Mouse (Mus musculus): Measurements from ENCODE around the gene Glrx5.

Glrx5 gene

DNA sequence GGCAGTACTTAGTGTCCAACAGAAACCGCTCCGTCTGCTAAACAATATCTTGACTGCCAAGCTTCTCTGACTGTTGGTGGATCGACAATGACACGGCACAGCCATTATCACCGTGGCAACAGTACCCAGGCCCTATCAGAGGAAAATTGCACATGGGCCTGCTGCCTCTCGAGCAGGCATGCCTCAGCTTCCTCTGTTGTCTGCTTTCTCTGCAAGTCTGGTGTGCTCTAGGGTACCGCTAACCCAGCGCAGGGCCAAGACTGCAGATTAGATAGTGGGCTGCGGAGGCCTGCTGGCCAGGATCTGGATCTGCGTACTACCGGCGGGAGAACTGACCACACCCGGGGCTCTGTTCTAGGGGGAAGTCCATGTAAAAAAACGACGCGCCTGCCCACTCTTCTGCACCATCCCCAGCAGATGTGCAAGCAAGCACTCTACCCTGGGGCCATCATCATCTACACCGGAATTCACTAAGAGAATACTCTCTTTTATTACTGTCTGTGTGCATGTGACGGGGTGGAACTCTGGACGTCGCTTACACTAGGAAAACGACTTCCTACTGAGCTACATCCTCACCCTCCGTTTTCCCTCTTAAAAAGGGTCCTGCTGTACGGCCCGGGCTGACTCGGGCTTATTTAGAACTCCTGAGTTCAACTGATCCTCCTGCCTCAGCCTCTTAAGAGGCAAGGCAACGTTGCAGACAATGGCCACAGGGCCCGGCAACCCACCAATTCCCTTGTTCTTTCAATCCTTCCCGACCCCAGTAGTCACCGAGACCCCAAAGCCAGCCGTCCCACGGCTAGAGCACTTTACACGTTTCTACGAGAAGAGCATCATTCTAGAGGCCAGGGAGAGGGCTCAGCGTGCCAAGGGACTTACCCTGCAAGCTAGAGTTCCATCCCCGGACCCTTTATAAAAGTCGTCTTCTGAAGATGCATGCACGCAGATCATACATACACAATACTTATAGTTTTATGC lies 1.1 kb upstream of the Glrx5 start:
- no peak for DNase-seq (ENCODE audit: low read depth)

DNA sequence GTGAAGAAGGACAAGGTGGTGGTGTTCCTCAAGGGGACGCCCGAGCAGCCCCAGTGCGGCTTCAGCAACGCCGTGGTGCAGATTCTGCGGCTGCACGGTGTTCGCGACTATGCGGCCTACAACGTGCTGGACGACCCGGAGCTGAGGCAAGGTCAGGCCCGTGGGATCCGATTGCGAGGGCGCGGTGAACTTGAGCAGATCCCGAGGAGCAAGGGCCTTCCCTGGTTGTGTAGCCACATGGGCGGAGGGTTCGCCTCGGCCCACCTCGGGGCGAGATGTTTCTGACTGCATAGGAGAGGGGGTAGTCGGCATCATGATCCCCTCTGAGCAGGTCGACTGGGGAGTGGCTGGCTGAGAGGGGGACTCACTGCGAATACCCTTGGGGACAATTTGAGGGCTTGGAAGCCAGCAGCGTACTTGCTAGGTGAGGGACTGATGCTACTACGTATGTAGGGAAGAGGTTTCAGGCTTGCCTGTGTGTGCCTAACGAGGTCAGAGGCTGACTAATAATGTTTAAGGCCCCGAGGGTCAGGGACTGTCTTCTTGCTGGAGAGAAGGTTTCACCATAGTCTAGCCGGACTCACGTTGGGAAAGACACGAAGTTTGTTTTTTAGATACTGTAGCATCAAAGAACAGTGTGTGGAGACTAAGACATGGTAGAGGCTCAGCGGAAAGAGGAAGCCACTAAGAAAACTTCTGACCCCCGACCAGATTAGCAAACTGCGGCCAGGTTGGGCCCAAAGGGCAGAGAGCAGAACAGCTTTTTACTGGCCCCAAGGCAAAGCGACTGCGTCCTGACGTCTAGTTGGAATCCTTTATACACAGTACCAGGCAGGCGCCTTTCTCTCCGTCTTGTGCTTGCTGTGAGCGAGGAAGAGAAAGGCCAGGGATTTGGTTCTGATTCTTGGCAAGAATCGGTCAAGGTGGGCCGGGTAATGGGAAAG lies 616 bp downstream of the Glrx5 start:
- no peak for DNase-seq (ENCODE audit: low read depth)

DNA sequence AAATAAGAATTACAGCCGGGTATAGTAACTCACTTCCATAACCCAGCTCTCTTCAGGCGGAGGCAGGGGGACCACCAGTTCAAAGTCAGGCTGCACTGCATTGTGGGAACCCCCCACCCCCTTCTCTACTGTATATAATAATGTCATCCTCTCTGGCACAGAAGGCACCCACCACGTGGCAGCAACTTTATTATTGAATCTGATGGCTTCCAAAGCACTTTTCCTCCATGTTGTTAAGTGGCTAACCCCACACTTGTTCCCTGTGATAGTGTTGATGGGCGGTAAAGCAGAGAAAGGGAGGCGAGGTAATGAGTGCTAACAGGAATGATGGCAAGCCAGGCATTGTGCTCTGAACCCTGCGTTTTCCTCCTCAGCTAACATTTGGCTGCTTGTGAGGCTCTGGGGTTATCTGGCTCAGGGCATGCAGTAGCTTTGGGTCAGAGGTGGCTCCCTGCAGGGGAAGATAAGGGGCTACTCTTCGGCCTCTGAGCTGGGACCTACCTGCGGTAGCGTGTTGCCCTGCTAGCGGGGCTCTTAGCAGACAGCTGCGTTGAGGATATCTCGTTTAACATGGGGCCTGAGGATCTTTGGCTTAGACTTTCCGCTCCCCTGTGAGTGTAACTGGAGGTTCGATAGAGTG lies 1.8 kb downstream of the Glrx5 start:
- DNase-seq (ENCODE audit: low read depth): no peak

DNA sequence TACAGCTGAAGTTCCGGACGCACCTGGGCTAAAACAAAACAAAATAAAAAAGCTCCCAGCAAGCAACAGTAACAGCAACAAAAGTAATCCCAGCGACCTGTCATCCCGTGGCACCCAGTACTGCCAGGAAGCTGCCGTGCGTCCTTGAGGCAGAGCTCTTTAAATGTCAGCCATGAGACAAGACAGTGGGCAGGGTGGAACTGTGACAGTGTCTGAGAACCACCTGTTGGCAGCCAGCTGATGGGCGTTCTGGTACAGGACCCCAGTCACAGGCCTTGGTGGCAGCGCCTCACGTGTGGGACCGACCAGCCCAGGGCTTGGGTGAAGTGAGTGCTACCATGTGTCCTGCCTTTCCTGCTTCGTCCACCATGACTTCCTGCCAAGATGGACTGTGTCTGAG lies 5.7 kb downstream of the Glrx5 start:
- no peak for DNase-seq (ENCODE audit: low read depth)

DNA sequence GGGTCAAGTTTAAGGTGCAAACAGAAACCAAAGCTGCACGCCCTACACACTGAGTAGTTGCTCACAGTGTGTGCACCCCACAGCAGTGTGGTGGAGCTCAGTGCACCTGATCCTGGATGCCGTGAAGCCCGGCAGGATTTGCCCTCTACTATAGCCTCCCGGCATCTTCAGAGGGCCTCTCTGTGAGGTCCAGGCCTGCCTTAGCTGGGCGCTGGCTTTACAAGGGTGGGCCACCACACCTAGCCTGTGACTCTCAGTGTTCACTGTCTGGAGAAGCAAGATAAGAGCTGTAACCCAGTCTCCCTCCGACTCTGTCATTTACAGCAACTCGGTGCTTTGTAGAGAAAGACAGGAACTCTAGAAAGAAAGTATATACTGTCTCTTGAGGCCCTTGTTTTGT lies 6.4 kb downstream of the Glrx5 start:
- no peak for DNase-seq (ENCODE audit: low read depth)

DNA sequence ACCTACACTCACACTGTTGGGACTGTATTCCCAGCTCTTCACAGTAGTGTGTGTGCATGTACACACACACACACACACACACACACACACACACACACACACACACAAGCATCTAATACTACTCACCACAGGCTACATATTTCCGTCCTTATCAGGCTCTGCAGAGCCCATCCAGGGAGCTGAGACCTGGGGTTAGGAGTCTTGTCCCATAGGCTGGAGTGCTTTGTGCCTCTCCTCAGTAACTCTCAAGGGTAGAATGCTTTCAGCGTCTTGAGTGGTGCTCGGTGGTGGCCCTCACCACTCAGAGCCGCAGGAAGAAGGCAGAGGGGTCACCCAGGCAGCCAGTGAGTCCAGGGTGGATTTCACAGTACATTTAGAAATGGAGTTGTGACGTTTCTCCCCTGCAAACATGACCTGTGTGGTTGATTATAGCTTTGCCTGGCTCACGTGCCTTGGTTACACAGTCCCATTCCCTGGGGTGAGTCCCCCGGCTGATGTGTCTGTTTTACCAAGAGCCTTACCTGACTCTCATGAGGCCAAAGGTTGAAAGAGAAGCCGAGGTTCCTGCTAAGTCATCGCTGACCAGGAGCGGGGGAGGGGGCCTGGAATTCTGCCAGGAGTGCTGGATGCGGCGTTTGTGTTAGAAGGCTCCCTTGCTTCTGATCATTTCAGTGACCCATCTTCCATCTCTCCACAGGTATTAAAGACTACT lies 7.2 kb downstream of the Glrx5 start:
- DNase-seq (ENCODE audit: low read depth): no peak

DNA sequence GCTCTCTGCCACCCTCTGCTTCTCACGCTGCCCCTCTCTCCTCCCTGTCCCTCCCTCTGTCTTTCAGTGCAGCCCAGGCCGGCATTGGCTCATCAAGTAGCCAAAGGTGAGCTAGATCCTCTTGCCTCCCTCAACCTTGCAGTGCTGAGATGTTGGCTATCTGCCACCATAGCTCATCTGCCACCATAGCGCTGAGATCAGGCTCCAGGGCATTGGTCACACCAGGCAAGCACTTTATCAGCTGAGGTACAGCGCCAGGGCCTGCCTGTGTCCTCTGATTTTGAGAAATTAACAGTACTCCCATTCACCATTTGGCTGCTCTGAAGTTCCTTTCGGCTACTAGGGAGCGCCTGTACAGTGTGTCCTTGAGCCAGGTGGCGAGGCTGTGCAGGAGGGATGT lies 8.5 kb downstream of the Glrx5 start:
- no peak for DNase-seq (ENCODE audit: low read depth)

DNA sequence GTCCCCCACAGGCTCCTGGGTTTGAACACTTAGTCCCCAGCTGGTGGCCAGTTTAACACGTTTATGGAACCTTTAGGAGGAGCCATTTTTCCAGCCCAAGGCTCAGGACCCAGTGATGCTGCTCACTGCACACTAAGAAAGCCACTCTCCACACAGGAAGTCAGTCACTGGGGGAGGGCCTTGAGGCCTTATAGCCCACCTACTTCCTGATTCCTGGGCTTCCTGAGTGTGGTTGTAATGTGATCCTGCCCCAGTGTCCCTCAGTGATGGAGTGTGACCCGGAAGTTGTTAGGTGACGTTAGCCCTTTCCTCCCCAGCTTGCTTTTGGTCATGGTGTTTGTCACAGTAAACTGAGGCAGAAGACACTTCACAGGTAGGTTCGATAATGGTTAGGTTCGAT lies 10.6 kb downstream of the Glrx5 start:
- DNase-seq (ENCODE audit: low read depth): no peak

DNA sequence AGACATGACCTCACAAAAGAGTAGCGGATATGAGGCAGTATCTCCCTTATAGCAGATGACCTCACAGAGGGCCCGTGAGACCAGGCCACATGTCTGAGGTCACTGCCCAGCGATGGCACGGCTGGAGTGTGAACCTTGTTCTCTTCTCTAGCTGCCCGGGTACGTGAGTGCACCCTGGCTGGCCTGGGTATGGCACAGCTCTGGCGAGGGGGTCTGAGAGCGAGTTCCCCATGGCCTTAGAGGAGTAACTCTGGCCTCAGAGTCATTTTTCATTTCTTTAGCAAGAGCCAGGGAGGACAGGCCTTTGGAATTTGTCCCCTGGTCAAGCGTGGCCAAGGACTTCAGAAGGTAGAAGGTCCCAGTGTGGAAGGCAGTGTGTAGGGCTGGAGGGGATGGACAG lies 12.3 kb downstream of the Glrx5 start:
- DNase-seq (ENCODE audit: low read depth): no peak

DNA sequence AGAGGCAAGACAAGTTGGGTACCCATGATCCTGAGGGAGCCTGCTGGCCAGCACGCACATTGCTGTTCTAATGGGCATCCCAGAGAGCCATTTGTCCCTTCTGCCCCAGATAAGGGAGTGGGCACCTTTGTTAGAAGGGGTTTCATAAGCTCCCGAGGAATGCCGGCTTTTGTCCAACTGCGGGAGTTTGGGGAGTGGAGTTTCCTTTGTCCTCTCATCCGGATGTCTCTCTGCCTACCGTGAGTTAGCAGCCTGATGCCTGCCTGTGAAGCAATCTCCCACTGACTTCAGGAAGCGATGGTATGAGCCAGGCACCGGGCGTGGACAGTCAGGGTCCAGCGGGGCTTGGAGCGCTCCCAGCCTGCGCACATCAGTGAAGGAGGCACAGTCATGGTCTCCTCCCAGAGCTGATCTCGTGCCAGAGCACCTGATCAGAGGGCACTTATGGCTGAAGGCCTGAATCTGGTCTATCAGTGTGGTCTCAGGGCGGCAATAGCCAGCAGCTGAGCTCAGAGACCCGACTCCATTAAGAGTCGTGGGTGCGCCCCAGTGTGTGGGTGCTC lies 15.9 kb downstream of the Glrx5 start:
- no peak for DNase-seq (ENCODE audit: low read depth)

DNA sequence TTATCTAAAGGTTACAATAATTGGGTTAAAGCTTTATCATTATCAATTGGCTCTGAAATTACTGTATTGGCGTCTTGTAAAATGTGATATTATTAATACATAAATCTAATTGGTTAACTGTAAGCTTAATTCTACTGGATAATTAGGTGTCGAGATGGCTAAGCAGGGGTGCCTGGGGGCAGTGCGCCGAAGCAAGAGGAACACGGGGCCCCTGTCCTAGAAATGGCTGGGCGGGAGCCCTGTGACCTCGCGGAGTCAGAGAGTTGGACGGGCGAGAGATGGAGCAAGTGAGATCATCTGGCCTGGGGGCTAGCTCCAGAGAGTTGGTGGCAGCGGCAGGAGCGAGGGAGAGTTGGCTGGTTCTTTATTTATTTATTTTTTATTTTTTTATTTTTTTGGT lies 17.3 kb downstream of the Glrx5 start:
- DNase-seq (ENCODE audit: low read depth): no peak

DNA sequence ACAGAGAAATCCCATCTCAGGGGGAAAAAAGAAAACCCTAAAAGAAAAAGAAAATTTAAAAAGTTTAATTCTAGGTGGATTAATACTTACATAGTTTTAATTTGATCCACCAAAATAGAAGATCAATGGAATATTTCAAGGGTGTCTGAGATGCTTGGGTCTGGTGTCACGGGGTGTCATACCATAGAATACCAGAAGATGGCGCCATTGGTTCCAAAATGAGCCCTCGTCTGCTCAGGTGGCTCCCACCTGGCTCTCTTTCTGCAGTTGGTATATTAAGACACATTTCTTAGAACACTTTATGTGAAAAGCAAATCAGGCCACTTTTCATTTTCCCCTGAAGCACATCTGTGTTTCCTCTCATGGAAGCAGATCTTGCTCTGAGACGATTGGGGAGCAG lies 18.4 kb downstream of the Glrx5 start:
- no peak for DNase-seq (ENCODE audit: low read depth)

DNA sequence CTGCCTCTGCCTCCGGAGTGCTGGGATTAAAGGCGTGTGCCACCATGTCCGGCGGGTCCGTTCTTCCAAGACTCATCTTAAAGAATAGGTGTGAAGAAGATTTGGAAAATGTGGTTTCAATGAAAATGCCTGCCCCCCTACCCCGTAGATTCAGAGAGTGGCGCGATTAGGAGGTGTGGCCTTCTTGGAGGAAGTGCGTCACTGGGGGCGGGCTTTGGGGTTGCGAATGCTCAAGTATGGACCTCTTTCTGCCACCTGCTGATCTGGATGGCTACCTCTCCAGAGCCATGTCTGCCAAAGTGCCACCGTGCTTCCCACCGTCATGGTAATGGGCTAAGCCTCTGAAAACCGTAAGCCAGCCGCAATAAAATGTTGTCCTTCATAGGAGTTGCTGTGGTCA lies 21.6 kb downstream of the Glrx5 start:
- DNase-seq (ENCODE audit: low read depth): no peak

DNA sequence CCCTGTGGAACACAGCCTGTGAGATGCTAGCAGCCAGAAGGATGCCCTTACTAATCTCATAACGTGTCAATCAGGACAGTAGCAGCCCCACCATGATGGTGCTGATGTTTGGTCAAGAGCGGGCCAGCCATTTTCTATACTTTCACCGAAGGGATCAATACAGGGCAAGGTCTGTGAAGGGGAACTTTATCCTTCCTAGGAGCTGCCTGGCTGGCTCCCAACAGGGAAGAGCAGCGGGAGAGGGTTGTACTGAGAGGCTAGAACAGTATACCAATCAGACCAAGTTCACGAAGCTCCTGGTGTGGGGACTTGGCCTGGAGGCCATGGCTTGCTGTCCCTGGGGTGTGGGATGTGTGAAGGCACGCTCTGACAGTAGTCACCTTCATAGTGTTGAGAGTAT lies 22.8 kb downstream of the Glrx5 start:
- no peak for DNase-seq (ENCODE audit: low read depth)

DNA sequence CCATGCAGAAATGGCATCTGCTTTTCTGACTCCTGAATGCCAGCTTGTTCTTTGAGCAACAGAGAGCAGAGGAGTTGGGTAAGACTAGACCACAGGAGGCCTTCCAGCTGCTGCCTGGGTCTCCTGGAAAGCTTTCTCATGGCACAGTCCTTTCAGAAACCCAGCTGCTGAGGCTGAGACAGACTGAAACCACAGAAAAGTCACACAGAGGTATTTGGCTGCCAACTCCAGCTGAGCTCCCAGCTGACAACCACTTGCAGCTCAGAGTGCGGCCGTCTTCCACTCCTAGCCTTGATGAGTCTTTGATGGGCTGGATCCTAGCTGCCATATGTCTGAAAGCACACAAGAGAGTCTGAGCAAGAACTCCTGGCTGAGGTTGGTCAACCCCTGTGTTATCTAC lies 27.5 kb downstream of the Glrx5 start:
- peak; percentile 77 for DNase-seq (ENCODE audit: low read depth)

DNA sequence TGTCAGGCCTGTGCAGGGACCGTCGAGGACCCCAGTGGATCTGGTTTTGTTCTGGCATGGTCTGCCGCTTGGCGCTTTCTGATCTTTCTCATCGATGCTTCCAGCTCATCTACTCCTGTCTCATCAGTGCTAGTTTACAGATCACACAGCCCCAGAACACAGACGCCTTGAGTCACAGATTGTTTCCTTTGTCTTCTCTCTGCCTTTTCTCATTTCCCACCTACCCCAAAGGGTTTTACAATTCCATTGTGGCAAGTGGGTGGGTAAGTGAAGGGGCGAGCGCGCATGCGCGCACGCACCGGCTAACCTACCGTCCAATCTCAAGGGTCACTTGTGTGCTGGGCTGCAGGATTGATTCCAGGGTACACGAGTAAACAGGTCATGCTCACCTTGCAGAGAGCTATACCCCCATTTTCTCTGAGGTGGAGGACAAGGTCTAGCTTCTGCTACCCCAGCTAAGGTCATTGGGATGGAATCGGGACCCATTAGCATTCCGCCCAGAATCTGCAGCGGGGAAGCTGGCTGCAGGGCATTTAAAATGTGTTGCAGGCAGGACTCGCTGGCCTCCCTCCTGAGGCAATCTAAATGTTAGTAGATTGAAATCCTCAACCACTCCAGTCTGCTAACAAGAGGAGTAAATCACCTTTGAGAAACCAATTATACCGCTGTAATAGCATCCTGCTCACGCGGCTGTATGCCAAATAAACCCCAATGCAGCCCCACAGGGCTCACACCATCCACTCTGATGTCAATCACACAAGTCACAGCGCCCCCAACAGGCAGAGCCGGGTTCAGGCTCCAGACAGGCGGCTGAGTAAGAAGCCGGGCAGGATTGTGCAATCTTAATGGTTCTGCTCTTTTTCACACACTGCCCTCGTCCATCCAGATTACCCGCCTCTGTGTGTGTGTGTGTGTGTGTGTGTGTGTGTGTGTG lies 31.0 kb downstream of the Glrx5 start:
- DNase-seq (ENCODE audit: low read depth): no peak

DNA sequence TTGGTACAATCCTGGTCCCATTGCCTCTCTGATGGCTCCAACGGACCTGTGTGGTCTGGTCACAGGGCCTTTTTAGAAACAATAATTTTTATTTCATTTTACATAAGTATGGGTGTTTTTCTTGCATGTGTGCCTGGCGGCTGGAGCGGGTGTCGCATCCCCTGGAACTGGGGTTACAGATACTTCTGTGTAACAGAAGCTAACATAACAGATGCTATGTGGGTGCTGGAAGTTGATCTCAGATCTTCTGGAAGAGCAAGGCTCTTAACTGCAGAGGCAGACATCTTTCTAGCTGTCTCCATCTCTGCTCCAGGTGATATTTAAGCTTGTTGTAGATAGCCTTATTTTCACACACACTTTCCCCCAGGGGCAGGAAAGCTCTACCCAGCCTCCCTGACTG lies 31.7 kb downstream of the Glrx5 start:
- DNase-seq (ENCODE audit: low read depth): no peak

DNA sequence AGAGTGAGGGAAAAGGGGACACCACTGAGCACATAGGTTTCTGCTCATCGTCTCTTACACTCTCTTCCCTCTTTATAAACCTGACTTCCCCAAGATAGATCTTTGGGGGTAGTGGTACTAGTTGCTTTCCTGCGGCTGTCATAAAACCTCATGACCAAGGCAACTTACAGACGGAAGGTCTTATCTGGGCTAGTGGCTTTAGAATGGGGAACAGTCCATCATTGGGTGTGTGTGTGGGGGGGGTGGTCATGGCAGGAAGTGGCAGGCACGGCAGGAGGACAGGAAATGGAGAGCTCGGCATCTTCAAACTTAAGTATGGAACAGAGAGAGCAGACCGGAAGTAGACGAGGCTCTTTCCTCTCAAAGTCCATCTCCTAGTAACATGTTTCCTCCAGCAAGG lies 32.6 kb downstream of the Glrx5 start:
- DNase-seq (ENCODE audit: low read depth): no peak

DNA sequence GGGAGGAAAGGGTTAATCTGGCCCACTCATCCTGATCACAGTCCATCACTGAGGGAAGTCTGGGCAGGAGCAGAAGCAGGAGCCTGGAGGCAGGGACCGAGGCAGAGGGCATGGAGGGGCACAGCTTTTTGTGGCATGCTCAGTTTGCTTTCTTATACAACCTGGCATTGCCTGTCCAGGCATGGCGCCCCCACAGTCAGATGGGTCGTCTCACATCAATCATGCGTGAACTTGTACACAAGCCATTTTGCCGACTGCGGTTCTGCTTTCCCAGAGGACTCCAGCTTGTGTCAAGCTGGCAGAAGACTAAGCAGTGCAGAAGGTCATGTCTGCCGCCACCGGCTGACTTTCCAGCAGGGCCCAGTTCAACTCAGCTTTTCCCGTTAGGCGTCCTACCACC lies 34.0 kb downstream of the Glrx5 start:
- no peak for DNase-seq (ENCODE audit: low read depth)

DNA sequence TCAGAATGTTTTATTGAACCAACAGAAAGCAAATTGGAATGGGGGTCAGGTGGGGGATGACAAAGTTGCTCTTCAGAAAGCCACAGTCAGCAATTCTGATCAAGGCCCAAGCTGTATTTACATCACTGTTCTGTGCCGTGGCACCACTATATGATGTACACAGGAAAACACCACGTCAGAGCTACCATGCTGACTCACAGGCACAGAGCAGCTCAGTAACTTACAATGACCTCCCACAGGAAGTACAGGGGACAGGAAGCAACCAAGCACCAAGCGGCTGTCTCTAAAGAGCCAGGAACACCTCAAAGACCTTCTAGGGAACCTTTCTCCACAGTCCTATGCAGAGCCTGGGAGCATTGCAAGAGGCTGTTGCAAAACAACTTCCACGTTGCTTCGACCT lies 36.4 kb downstream of the Glrx5 start:
- no peak for DNase-seq (ENCODE audit: low read depth)
